Mouse (Mus musculus): Measurements from ENCODE around the gene Unc119. TPM values are rescaled to one million over a fixed set of nuclear protein-coding genes. Genes with fewer than 3 reads are reported as not detected.

The Unc119 gene
- 55.4 and 64.1 TPM in 2 replicates for polyA plus RNA-seq (2012; rRNA removed)

- peak; percentile 80 for DNase-seq
- 2% methylated on average over 62 of the region's 66 CpGs for WGBS
- Histone ChIP-seq H3K4me3 (replicated peaks; ENCODE audit: extremely low read depth, low read depth, low read length) (peak within 1 kb of the TSS; percentile 57), H3K4me1 (ENCODE audit: control insufficient read depth, insufficient read depth, low read length) (peaks cover 9% of the 10 kb centered on the region)
- TF ChIP-seq POLR2A (IDR thresholded peaks at IDR 0.05; ENCODE audit: borderline replicate concordance, extremely low read depth, low read depth, low read length) (0 out of 2 replicates have a peak, but pooled peaks have one; percentile 29), CTCF (IDR thresholded peaks at IDR 0.05; ENCODE audit: insufficient read depth, low read length) (no peak)
Observed at GRCm38 (mm10) chr11:78343381-78344327, at the start of gene Unc119. Gene Unc119, plus strand, starts transcription at chr11:78343482.

DNA sequence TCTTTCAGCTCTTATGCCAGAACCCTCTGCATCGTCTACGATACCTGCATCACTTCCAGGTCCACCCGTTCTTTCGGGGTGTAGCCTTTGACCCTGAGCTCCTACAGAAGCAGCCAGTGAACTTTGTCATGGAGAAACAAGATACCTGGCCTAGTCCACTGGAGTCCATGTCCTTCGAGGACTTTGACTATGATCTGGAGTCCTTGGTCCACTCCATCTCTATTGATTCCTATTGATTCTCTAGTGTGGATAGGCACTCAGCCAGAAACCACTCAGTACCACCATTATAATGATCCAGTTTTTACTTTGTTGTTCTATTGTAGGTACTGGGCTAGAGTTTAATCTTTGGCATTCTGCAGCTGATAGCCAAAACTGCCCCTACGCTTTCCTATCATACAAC is 48.7 kb upstream of the Unc119 start:
- H3K4me3 ChIP-seq (replicated peaks; ENCODE audit: extremely low read depth, low read depth, low read length), result no peak overlapping the region
- DNase-seq, result no peak
- 93% methylated on average over 6 of the region's 6 CpGs for WGBS
- H3K4me1 ChIP-seq (ENCODE audit: control insufficient read depth, insufficient read depth, low read length), result no peaks in the 10 kb centered on the region
- TF ChIP-seq POLR2A (IDR thresholded peaks at IDR 0.05; ENCODE audit: borderline replicate concordance, extremely low read depth, low read depth, low read length) (no peak), CTCF (IDR thresholded peaks at IDR 0.05; ENCODE audit: insufficient read depth, low read length) (no peak)

DNA sequence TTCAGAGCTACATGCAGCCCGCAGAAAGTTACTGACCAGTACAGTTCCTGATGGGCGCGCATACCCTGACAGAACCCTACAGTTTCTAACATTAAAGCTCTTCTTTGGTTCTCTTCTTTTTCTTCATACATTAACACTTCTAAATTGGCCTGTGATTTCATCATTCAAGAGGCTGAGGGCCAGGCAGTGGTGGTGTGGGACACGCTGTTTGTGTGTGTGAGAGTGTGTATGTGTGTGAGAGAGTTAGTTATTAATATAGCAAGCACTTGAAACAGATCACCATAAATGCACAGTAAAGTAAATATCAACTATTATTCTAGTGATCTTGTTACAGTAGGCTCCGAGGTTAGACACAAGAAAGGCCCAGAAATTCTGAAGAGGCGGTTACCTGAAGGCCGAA is 42.4 kb upstream of the Unc119 start:
- WGBS, result 58% methylated on average over 7 of the region's 7 CpGs
- H3K4me3 ChIP-seq (replicated peaks; ENCODE audit: extremely low read depth, low read depth, low read length), result peak overlapping the region; percentile 33
- H3K4me1 ChIP-seq (ENCODE audit: control insufficient read depth, insufficient read depth, low read length), result no peaks in the 10 kb centered on the region
- TF ChIP-seq POLR2A (IDR thresholded peaks at IDR 0.05; ENCODE audit: borderline replicate concordance, extremely low read depth, low read depth, low read length), result no peak
- TF ChIP-seq CTCF (IDR thresholded peaks at IDR 0.05; ENCODE audit: insufficient read depth, low read length), result no peak
- no peak for DNase-seq

DNA sequence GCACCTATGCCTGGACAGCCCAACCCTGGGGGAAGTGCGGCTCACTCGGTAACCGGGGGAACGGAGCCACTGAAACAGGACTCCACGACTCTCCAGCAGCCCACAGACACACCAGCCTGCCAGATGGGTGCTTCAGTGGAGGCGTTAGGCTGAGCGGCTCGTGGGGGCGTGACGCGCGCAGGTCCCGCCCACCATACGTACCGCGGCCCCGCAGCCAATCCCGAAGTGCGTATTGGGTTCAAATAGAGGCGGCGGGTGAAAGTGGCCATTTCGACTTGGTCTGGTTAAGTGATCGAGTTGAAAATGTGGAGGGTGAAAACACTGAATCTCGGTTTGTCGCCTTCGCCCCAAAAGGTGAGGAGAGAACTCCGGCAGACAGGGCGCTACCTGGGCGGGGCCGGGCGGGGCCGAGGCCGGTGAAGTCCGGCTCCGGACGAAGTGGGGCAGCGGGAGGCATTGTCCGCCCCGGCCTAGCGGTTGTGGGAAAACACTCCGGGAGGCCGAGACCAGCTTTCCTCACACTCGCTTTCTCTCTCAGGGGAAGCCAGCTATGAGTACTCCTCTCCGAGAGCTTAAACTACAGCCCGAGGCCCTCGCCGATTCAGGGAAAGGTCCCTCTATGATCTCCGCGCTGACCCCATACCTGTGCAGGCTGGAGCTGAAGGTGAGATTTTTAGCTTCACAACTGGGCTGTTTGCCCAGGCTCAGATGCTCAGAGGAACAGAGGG is 41.8 kb upstream of the Unc119 start, which contains the start of gene Spag5:
TSS of gene Spag5 (plus strand) at position 173 of the 728 bp plus-strand sequence.
- peak within 1 kb of the TSS; percentile 58 for H3K4me3 ChIP-seq (replicated peaks; ENCODE audit: extremely low read depth, low read depth, low read length)
- WGBS, result 1% methylated on average over 49 of the region's 49 CpGs
- TF ChIP-seq CTCF (IDR thresholded peaks at IDR 0.05; ENCODE audit: insufficient read depth, low read length) (no peak), POLR2A (IDR thresholded peaks at IDR 0.05; ENCODE audit: borderline replicate concordance, extremely low read depth, low read depth, low read length) (no peak)
- DNase-seq, result peak; percentile 87
- H3K4me1 ChIP-seq (ENCODE audit: control insufficient read depth, insufficient read depth, low read length), result no peaks in the 10 kb centered on the region

DNA sequence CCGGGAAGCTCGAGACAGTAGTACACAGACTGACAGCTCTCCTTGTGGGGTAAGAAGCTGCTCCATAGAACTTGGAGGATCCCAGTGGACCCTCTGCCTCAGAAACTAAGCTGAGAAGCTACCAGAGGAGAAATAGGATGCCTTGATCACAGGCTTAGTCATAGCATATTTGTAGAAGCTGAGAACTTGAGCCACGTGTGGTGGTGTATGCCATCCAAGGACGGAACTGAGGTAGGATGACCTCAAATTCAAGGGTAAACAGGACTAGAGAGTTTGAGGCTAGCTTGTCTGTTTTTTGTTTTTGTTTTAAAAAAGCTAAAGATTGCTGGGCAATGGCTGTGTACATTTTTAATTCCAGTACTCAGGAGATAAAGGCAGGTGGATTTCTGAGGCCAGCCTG is 38.0 kb upstream of the Unc119 start:
- no peak overlapping the region for H3K4me3 ChIP-seq (replicated peaks; ENCODE audit: extremely low read depth, low read depth, low read length)
- no peaks in the 10 kb centered on the region for H3K4me1 ChIP-seq (ENCODE audit: control insufficient read depth, insufficient read depth, low read length)
- DNase-seq, result no peak
- 88% methylated on average over 4 of the region's 4 CpGs for WGBS
- TF ChIP-seq POLR2A (IDR thresholded peaks at IDR 0.05; ENCODE audit: borderline replicate concordance, extremely low read depth, low read depth, low read length), result no peak
- TF ChIP-seq CTCF (IDR thresholded peaks at IDR 0.05; ENCODE audit: insufficient read depth, low read length), result no peak

- no peak overlapping the region for H3K4me3 ChIP-seq (replicated peaks; ENCODE audit: extremely low read depth, low read depth, low read length)
- H3K4me1 ChIP-seq (ENCODE audit: control insufficient read depth, insufficient read depth, low read length), result no peaks in the 10 kb centered on the region
- no peak for TF ChIP-seq POLR2A (IDR thresholded peaks at IDR 0.05; ENCODE audit: borderline replicate concordance, extremely low read depth, low read depth, low read length)
- TF ChIP-seq CTCF (IDR thresholded peaks at IDR 0.05; ENCODE audit: insufficient read depth, low read length), result no peak
- DNase-seq, result no peak
- 89% methylated on average over 8 of the region's 8 CpGs for WGBS
Observed at GRCm38 (mm10) chr11:78310861-78311511, 32.3 kb upstream of the Unc119 start.

- no peak for DNase-seq
- H3K4me3 ChIP-seq (replicated peaks; ENCODE audit: extremely low read depth, low read depth, low read length), result no peak overlapping the region
- TF ChIP-seq POLR2A (IDR thresholded peaks at IDR 0.05; ENCODE audit: borderline replicate concordance, extremely low read depth, low read depth, low read length) (no peak), CTCF (IDR thresholded peaks at IDR 0.05; ENCODE audit: insufficient read depth, low read length) (no peak)
- 95% methylated on average over 2 of the region's 2 CpGs for WGBS
- no peaks in the 10 kb centered on the region for H3K4me1 ChIP-seq (ENCODE audit: control insufficient read depth, insufficient read depth, low read length)
Observed at GRCm38 (mm10) chr11:78313662-78314061, 29.6 kb upstream of the Unc119 start.

- 92% methylated on average over 2 of the region's 2 CpGs for WGBS
- TF ChIP-seq POLR2A (IDR thresholded peaks at IDR 0.05; ENCODE audit: borderline replicate concordance, extremely low read depth, low read depth, low read length), result no peak
- no peak for TF ChIP-seq CTCF (IDR thresholded peaks at IDR 0.05; ENCODE audit: insufficient read depth, low read length)
- no peak for DNase-seq
- H3K4me3 ChIP-seq (replicated peaks; ENCODE audit: extremely low read depth, low read depth, low read length), result no peak overlapping the region
- peaks cover 8% of the 10 kb centered on the region for H3K4me1 ChIP-seq (ENCODE audit: control insufficient read depth, insufficient read depth, low read length)
Observed at GRCm38 (mm10) chr11:78318411-78318810, 24.9 kb upstream of the Unc119 start.

Data from lung, adult 2 months (tissue).